In the genomic region with DNA sequence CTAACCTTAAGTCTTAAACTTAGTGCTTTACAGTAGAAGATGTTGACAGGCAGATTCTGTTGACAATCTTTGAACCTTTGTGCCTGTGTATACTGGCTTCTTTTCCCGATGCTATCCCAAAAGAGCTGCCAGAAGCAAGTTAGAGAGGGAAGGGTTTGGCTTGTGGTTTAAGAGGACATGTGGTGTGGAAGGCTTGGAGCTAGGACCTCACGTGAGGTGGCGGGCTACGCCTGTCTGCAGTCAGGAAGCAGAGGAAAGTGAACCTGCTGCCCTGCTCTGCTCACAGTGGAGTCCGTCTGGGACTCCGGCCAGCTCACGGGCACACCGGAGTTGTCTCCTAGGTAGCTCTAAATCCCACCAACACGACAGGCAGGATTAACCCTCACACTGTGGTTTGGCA, we compare ENCODE assay signal across 19 mouse cellular contexts. TPM values are rescaled to one million over a fixed set of nuclear protein-coding genes. Genes with fewer than 3 reads are reported as not detected.
A peak's percentile ranks its signal among the peaks of the same experiment; 100 is the strongest.
DNase-seq lines count a peak whose midpoint lies in the region; ATAC-seq lines count a peak whose summit lies in the region.
"Had no signal": no experiment of that assay in that cellular context is flagged by ENCODE, and none has a peak within 500 bp of the region (broad histone marks: within the 10 kb centered on the region; RNA-seq: fewer than 3 reads in every experiment).

No protein-coding gene starts in this region.

- peaks cover 26% of the 10 kb centered on the region for H3K4me1 ChIP-seq in liver, embryonic 15.5 days (replicated peaks)
- H3K4me1 ChIP-seq in liver, embryonic 12.5 days = peaks cover 67% of the 10 kb centered on the region
- H3K4me1 ChIP-seq in kidney, embryonic 15.5 days = peaks cover 56% of the 10 kb centered on the region
- peaks cover 31% of the 10 kb centered on the region for H3K4me1 ChIP-seq in limb, embryonic 10.5 days

- no peaks in the 10 kb centered on the region for H3K9me3 ChIP-seq in liver, embryonic 15.5 days (replicated peaks)
- H3K9me3 ChIP-seq in liver, embryonic 12.5 days (replicated peaks) = no peaks in the 10 kb centered on the region
- no peaks in the 10 kb centered on the region for H3K9me3 ChIP-seq in kidney, embryonic 15.5 days (replicated peaks)
- H3K9me3 ChIP-seq in limb, embryonic 10.5 days (replicated peaks) = no peaks in the 10 kb centered on the region
- H3K9me3 ChIP-seq: embryonic facial prominence, embryonic 15.5 days; forebrain, embryonic 15.5 days; heart, embryonic 10.5 days had no signal

- H3K4me2 ChIP-seq in liver, embryonic 15.5 days = no peak overlapping the region
- no peak overlapping the region for H3K4me2 ChIP-seq in liver, embryonic 12.5 days
- H3K4me2 ChIP-seq in kidney, embryonic 15.5 days = no peak overlapping the region
- H3K4me2 ChIP-seq: embryonic facial prominence, embryonic 15.5 days; forebrain, embryonic 15.5 days; hindbrain, embryonic 14.5 days had no signal

- H3K27me3 ChIP-seq in liver, embryonic 15.5 days = no peaks in the 10 kb centered on the region
- H3K27me3 ChIP-seq in liver, embryonic 12.5 days (replicated peaks) = no peaks in the 10 kb centered on the region
- H3K27me3 ChIP-seq in kidney, embryonic 15.5 days = no peaks in the 10 kb centered on the region
- no peaks in the 10 kb centered on the region for H3K27me3 ChIP-seq in limb, embryonic 10.5 days (ENCODE audit: low read depth, poor library complexity, severe bottlenecking)
- H3K27me3 ChIP-seq: embryonic facial prominence, embryonic 15.5 days; forebrain, embryonic 15.5 days had no signal

- no peaks in the 10 kb centered on the region for H3K36me3 ChIP-seq in liver, embryonic 15.5 days (replicated peaks)
- H3K36me3 ChIP-seq in liver, embryonic 12.5 days = no peaks in the 10 kb centered on the region; the same call in 1 of the 2 replicates
- no peaks in the 10 kb centered on the region for H3K36me3 ChIP-seq in kidney, embryonic 15.5 days
- no peaks in the 10 kb centered on the region for H3K36me3 ChIP-seq in limb, embryonic 10.5 days
- H3K36me3 ChIP-seq: forebrain, embryonic 15.5 days; heart, embryonic 10.5 days had no signal

- WGBS in liver, embryonic 15.5 days (ENCODE audit: insufficient replicate concordance) = 71% methylated on average over 9 of the region's 9 CpGs
- WGBS in liver, embryonic 12.5 days (ENCODE audit: insufficient replicate concordance) = 75% methylated on average over 9 of the region's 9 CpGs
- 81% methylated on average over 9 of the region's 9 CpGs for WGBS in kidney, embryonic 15.5 days
- 89% methylated on average over 9 of the region's 9 CpGs for WGBS in limb, embryonic 10.5 days

- ATAC-seq in liver, embryonic 15.5 days (ENCODE audit: insufficient read depth) = no peak
- no peak for ATAC-seq in liver, embryonic 12.5 days
- no peak for ATAC-seq in kidney, embryonic 15.5 days (replicated peaks; ENCODE audit: low FRiP score)
- ATAC-seq: forebrain, embryonic 15.5 days had no signal

- DNase-seq in kidney, adult 8-10 months = peak; percentile 78 to 82
- DNase-seq in kidney, postnatal 25 days = peak; percentile 77 to 93
- no peak for DNase-seq in limb, embryonic 10.5 days (ENCODE audit: low spot score)
- DNase-seq in adrenal gland, adult 8-10 months = no peak
- DNase-seq: adrenal gland, adult 2 months; adrenal gland, postnatal 36 days; cerebellum, adult 2 months; embryo, embryonic 11 days; gastrocnemius, postnatal 36 days; heart, adult 11 months; heart, postnatal 14 days had no signal

- H3K9ac ChIP-seq in liver, embryonic 15.5 days = no peak overlapping the region
- no peak overlapping the region for H3K9ac ChIP-seq in liver, embryonic 12.5 days
- no peak overlapping the region for H3K9ac ChIP-seq in kidney, embryonic 15.5 days
- H3K9ac ChIP-seq: embryonic facial prominence, embryonic 15.5 days; forebrain, embryonic 15.5 days; hindbrain, embryonic 14.5 days had no signal

- no peak overlapping the region for H3K4me3 ChIP-seq in liver, embryonic 15.5 days (replicated peaks)
- H3K4me3 ChIP-seq in liver, embryonic 12.5 days = no peak overlapping the region
- H3K4me3 ChIP-seq in kidney, embryonic 15.5 days (replicated peaks) = no peak overlapping the region
- no peak overlapping the region for H3K4me3 ChIP-seq in limb, embryonic 10.5 days
- H3K4me3 ChIP-seq: embryonic facial prominence, embryonic 15.5 days; erythroblast, embryonic 14.5 days; forebrain, embryonic 15.5 days; heart, embryonic 10.5 days had no signal

- peak overlapping the region; percentile 38; the same call in 1 of the 2 replicates for H3K27ac ChIP-seq in liver, embryonic 15.5 days (replicated peaks)
- no peak overlapping the region for H3K27ac ChIP-seq in liver, embryonic 12.5 days
- H3K27ac ChIP-seq in kidney, embryonic 15.5 days = peak overlapping the region; percentile 19; the same call in 1 of the 2 replicates
- no peak overlapping the region for H3K27ac ChIP-seq in limb, embryonic 10.5 days
- H3K27ac ChIP-seq: embryonic facial prominence, embryonic 15.5 days; forebrain, embryonic 15.5 days; heart, embryonic 10.5 days; hindbrain, embryonic 14.5 days had no signal

RNA-seq across cellular contexts. Expression of gene Lrrc8d, which starts 59.1 kb away (rescaled TPM):
- 8.1 and 8.4 TPM in 2 replicates for polyA plus RNA-seq in liver, embryonic 15.5 days (2015; fragmentation: Nextera tagmentation; extraction: Ambion mirVana)
- 14.5 and 15.4 TPM in 2 replicates for polyA plus RNA-seq in liver, embryonic 12.5 days (2016; fragmentation: Nextera tagmentation; extraction: Ambion mirVana)
- 30.0 and 32.2 TPM in 2 replicates for polyA plus RNA-seq in kidney, embryonic 15.5 days (2015; fragmentation: Nextera tagmentation; extraction: Ambion mirVana)
- polyA plus RNA-seq in limb, embryonic 10.5 days (2016; fragmentation: Nextera tagmentation; extraction: Ambion mirVana) = 15.0 and 17.6 TPM in 2 replicates
- 100 to 1,000 TPM; 129 to 144 (median 136) TPM for total RNA-seq in adrenal gland, adult 8-10 months (2022)

Comparison
In these comparisons a context has a peak if more than half of its experiments do, and no peak if none do; other contexts are left out.
1. H3K27ac ChIP-seq: peak in liver, embryonic 15.5 days (single experiment) and kidney, embryonic 15.5 days (single experiment); none in liver, embryonic 12.5 days (single experiment) and limb, embryonic 10.5 days (single experiment).
2. DNase-seq: peak in kidney, adult 8-10 months (2 of 2) and kidney, postnatal 25 days (2 of 2); none in limb, embryonic 10.5 days (single experiment) and adrenal gland, adult 8-10 months (single experiment).